Mouse (Mus musculus): ENCODE data around the gene Mta1.

DNA sequence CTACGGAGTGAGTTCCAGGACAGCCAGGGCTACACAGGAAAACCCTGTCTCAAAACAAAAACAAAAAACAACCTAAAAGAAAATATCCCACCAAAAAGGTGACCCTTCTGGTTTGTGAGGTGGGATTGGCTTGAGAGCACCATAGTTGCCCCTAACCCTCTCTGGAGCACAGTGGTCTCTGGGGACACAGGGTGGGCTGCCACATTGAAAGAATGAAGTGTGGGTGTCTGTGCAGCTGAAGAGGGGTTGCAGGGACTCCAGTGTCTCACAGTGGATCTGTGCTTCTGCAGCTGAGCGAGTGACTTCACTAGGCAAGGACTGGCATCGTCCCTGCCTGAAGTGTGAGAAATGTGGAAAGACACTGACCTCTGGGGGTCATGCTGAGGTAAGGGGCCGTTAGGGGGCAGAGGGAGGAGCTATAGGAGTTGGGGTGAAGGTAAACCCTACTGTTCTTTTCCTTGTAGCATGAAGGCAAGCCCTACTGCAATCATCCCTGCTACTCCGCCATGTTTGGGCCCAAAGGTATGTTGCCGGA lies 55.0 kb downstream of the Mta1 start:
- TF ChIP-seq CTCF (IDR thresholded peaks at IDR 0.05; ENCODE audit: borderline replicate concordance, control insufficient read depth, extremely low read depth, insufficient read depth, low read length, poor library complexity) (no peak), POLR2A (IDR thresholded peaks at IDR 0.05; ENCODE audit: control insufficient read depth, extremely low read depth, insufficient read depth, low read length, poor library complexity) (no peak)
